ENCODE assay signal across 8 mouse cellular contexts in the genomic region with DNA sequence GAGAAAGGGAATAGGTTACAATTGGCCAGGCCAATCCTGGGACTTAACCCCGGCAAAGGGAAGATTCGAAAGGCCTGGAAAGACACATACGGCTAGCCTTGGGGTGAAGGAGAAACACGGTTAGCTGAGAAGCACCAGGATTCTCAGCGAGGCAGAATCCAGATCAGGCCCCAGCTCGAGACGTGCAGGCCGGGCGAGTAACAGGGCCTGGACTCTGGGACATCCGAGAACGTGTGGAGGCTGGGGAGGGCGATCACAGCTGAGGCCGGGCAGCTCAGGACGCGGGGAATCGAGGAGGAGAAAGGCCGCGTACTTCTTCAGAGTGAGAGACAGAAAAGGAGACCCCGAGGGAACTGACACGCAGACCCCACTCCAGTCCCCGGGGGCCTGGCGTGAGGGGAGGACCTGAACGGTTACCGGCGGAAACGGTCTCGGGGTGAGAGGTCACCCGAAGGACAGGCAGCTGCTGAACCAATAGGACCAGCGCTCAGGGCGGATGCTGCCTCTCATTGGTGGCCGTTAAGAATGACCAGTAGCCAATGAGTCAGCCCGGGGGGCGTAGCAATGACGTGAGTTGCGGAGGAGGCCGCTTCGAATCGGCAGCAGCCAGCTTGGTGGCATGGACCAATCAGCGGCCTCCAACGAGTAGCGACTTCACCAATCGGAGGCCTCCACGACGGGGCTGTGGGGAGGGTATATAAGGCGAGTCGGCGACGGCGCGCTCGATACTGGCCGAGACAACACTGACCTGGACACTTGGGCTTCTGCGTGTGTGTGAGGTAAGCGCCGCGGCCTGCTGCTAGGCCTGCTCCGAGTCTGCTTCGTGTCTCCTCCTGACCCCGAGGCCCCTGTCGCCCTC. TPM values are rescaled to one million over a fixed set of nuclear protein-coding genes. Genes with fewer than 3 reads are reported as not detected.
A peak's percentile ranks its signal among the peaks of the same experiment; 100 is the strongest.
DNase-seq lines count a peak whose midpoint lies in the region; ATAC-seq lines count a peak whose summit lies in the region.

Gene Hspa5 (plus strand): TSS at position 603 of the 859 bp plus-strand sequence.

- peaks cover 21% of the 10 kb centered on the region for H3K36me3 ChIP-seq in hindbrain, embryonic 11.5 days (ENCODE audit: control insufficient read depth, insufficient read depth, low read length)

- ATAC-seq in hindbrain, embryonic 11.5 days (ENCODE audit: low FRiP score), result peak; percentile 99

- DNase-seq in Muller cell, postnatal 12 days (ENCODE audit: inconsistent ontology term), result peak; percentile 99
- DNase-seq in cerebellum, adult 9-11 months, result peak; percentile 100
- DNase-seq in frontal cortex, adult 2 months (ENCODE audit: extremely low spot score in 1 of 2, low spot score in 1 of 2), result peak; percentile 100
- peak; percentile 98 for DNase-seq in hindbrain, embryonic 11.5 days (ENCODE audit: low spot score)
- DNase-seq in layer of hippocampus, postnatal 10 days (ENCODE audit: low spot score in 2 of 2), result peak; percentile 97
- DNase-seq in lung, postnatal 10 days, result peak; percentile 100
- DNase-seq in ovary, postnatal 36 days (ENCODE audit: low spot score), result peak; percentile 98
- DNase-seq in thymus, postnatal 25 days, result peak; percentile 97

- H3K4me3 ChIP-seq in hindbrain, embryonic 11.5 days (ENCODE audit: low read depth, low read length), result peak within 1 kb of the TSS; percentile 95

- peak within 1 kb of the TSS; percentile 94 for H3K27ac ChIP-seq in hindbrain, embryonic 11.5 days (ENCODE audit: low read depth, low read length)

- H3K27me3 ChIP-seq in hindbrain, embryonic 11.5 days (ENCODE audit: control insufficient read depth, insufficient read depth, low read length), result no peaks in the 10 kb centered on the region

- no peaks in the 10 kb centered on the region for H3K9me3 ChIP-seq in hindbrain, embryonic 11.5 days (ENCODE audit: control insufficient read depth, low read length)

- under 1% methylated on average over 60 of the region's 60 CpGs for WGBS in hindbrain, embryonic 11.5 days

- peaks cover 23% of the 10 kb centered on the region for H3K4me1 ChIP-seq in hindbrain, embryonic 11.5 days (replicated peaks; ENCODE audit: control insufficient read depth, insufficient read depth, low read length)

- H3K4me2 ChIP-seq in hindbrain, embryonic 11.5 days (replicated peaks; ENCODE audit: low read depth, low read length), result peak within 1 kb of the TSS; percentile 67

- H3K9ac ChIP-seq in hindbrain, embryonic 11.5 days (ENCODE audit: low read depth, low read length), result peak within 1 kb of the TSS; percentile 97

RNA-seq across cellular contexts. Expression of gene Hspa5, which starts in this region (rescaled TPM):
- polyA plus RNA-seq in frontal cortex, adult 2 months (2012; rRNA removed), result 207 and 209 TPM in 2 replicates
- 838 and 881 TPM in 2 replicates for polyA plus RNA-seq in hindbrain, embryonic 11.5 days (2014; fragmentation: Nextera tagmentation; extraction: Ambion mirVana)
- 100 to 1,000 TPM; 219 to 226 TPM for total RNA-seq in layer of hippocampus, postnatal 10 days (2021)

Comparison
In these comparisons a context has a peak if more than half of its experiments do, and no peak if none do; other contexts are left out.
1. Peak in every context shown above with its lines: DNase-seq, ATAC-seq, H3K4me3 ChIP-seq and H3K27ac ChIP-seq.